30 mouse cellular contexts compared by ENCODE assay signal in the genomic region with DNA sequence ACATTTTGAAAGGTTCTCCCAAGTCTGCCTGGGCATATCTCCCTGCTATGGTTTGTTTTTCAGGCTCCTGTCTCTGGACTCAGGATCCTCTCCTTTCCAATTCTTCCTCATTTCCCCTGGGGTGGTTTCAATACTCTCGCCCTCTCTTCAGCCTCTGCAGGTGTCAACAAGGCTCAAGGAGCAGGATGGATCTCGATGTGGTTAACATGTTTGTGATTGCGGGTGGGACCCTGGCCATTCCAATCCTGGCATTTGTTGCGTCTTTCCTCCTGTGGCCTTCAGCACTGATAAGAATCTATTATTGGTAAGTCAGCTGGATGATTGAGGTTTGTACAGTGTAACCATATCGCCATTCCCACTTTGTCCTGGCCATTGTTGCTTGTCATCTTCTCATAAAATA. TPM values are rescaled to one million over a fixed set of nuclear protein-coding genes. Genes with fewer than 3 reads are reported as not detected.
"Had no signal": no experiment of that assay in that cellular context is flagged by ENCODE, and none has a peak within 500 bp of the region (broad histone marks: within the 10 kb centered on the region; RNA-seq: fewer than 3 reads in every experiment).

No protein-coding gene starts in this region.

- H3K4me1 ChIP-seq: hindbrain, embryonic 13.5 days; limb, embryonic 15.5 days; liver, embryonic 12.5 days had no signal

- H3K4me3 ChIP-seq: heart, adult 2 months; heart, embryonic 12.5 days; hindbrain, embryonic 13.5 days; hindbrain, embryonic 15.5 days; kidney, embryonic 15.5 days; limb, embryonic 13.5 days; limb, embryonic 15.5 days; liver, embryonic 12.5 days had no signal

- H3K36me3 ChIP-seq: heart, embryonic 12.5 days; hindbrain, embryonic 13.5 days; hindbrain, embryonic 15.5 days; kidney, embryonic 15.5 days; limb, embryonic 13.5 days; limb, embryonic 15.5 days; liver, embryonic 12.5 days had no signal

- H3K9me3 ChIP-seq: heart, embryonic 12.5 days; hindbrain, embryonic 13.5 days; hindbrain, embryonic 15.5 days; kidney, embryonic 15.5 days; limb, embryonic 13.5 days; limb, embryonic 15.5 days; liver, embryonic 12.5 days had no signal

- DNase-seq: forebrain, postnatal 0 days; gastrocnemius, postnatal 14 days; gastrocnemius, postnatal 36 days; heart, postnatal 10 days; heart, postnatal 36 days; kidney, adult 11 months; kidney, adult 2 months; kidney, adult 9 months; kidney, postnatal 14 days; kidney, postnatal 36 days; layer of hippocampus, adult 9-11 months; layer of hippocampus, postnatal 36 days; left cerebral cortex, postnatal 4 days had no signal

- H3K4me2 ChIP-seq: heart, embryonic 12.5 days; hindbrain, embryonic 13.5 days; hindbrain, embryonic 15.5 days; kidney, embryonic 15.5 days; limb, embryonic 13.5 days; limb, embryonic 15.5 days; liver, embryonic 12.5 days had no signal

- H3K27me3 ChIP-seq: heart, embryonic 12.5 days; hindbrain, embryonic 13.5 days; hindbrain, embryonic 15.5 days; kidney, embryonic 15.5 days; limb, embryonic 13.5 days; limb, embryonic 15.5 days; liver, embryonic 12.5 days had no signal

- H3K27ac ChIP-seq: heart, adult 2 months; hindbrain, embryonic 13.5 days; hindbrain, embryonic 15.5 days; hindbrain, postnatal 0 days; kidney, embryonic 15.5 days; kidney, postnatal 0 days; limb, embryonic 13.5 days; limb, embryonic 15.5 days; liver, embryonic 12.5 days; liver, embryonic 14.5 days had no signal

RNA-seq across cellular contexts. Expression of a gene that starts 33.7 kb away (rescaled TPM):
- total RNA-seq: forebrain, postnatal 0 days; gastrocnemius, adult 18-20 months; gastrocnemius, adult 8-10 months; gastrocnemius, postnatal 36 days; heart, postnatal 10 days; hematopoietic stem cell, adult 5-6 weeks; hindbrain, postnatal 0 days; layer of hippocampus, postnatal 14 days; layer of hippocampus, postnatal 36 days; left cerebral cortex, adult 18-20 months; left cerebral cortex, postnatal 25 days had no signal
